In the genomic region with DNA sequence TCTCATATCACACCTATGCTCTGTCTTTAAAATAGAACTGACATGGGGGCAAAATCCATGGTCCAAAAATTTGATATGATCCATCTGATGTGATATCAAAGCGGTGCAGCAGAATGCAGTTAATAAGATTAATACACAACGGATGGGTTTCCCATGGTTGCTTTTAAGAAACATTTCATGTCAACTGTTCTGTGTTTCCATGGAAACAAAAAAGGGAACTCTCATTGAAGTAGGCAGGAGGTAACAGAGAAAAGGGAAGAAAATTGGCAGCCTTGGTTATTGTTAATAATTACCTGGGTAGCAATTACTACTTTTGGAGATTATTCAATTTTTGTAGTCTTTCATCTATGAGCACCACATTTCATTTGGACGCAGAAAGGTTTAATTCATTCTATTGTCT, we compare ENCODE assay signal across 23 mouse cellular contexts.
DNase-seq lines count a peak whose midpoint lies in the region; ATAC-seq and TF ChIP-seq lines count a peak whose summit lies in the region.
"Had no signal": no experiment of that assay in that cellular context is flagged by ENCODE, and none has a peak within 500 bp of the region (broad histone marks: within the 10 kb centered on the region; RNA-seq: fewer than 3 reads in every experiment).

No protein-coding gene starts in this region.

- no peak overlapping the region for H3K4me3 ChIP-seq in hindbrain, postnatal 0 days (ENCODE audit: low read length)
- H3K4me3 ChIP-seq in hindbrain, embryonic 10.5 days, result no peak overlapping the region
- H3K4me3 ChIP-seq in midbrain, embryonic 14.5 days (replicated peaks; ENCODE audit: low read depth, low read length), result no peak overlapping the region
- no peak overlapping the region for H3K4me3 ChIP-seq in midbrain, embryonic 10.5 days
- H3K4me3 ChIP-seq: embryonic facial prominence, embryonic 13.5 days; forebrain, embryonic 13.5 days; heart, adult 2 months; heart, embryonic 15.5 days; hindbrain, embryonic 15.5 days had no signal

- H3K4me1 ChIP-seq in hindbrain, postnatal 0 days (ENCODE audit: insufficient read depth, low read length), result no peaks in the 10 kb centered on the region
- H3K4me1 ChIP-seq in hindbrain, embryonic 10.5 days (replicated peaks), result no peaks in the 10 kb centered on the region
- H3K4me1 ChIP-seq in midbrain, embryonic 14.5 days (ENCODE audit: control insufficient read depth, insufficient read depth, low read length), result no peaks in the 10 kb centered on the region
- H3K4me1 ChIP-seq in midbrain, embryonic 10.5 days, result peaks cover 2% of the 10 kb centered on the region; the same call in 1 of the 2 replicates
- H3K4me1 ChIP-seq: forebrain, embryonic 13.5 days; hindbrain, embryonic 15.5 days had no signal

- DNase-seq in hindbrain, postnatal 0 days (ENCODE audit: low spot score), result peak; percentile 44
- no peak for DNase-seq in hindbrain, embryonic 10.5 days (ENCODE audit: low spot score)
- DNase-seq in midbrain, embryonic 14.5 days, result peak; percentile 49
- no peak for DNase-seq in midbrain, embryonic 10.5 days (ENCODE audit: low spot score)
- no peak for DNase-seq in layer of hippocampus, postnatal 36 days
- DNase-seq: adrenal gland, postnatal 36 days; cerebellum, adult 11 months; cerebellum, adult 8-10 months; cerebellum, postnatal 14 days; gastrocnemius, postnatal 10 days; heart, adult 2 months; heart, postnatal 14 days had no signal

- no peaks in the 10 kb centered on the region for H3K27me3 ChIP-seq in hindbrain, postnatal 0 days (ENCODE audit: insufficient read depth, low read length)
- H3K27me3 ChIP-seq in hindbrain, embryonic 10.5 days (ENCODE audit: insufficient read depth, poor library complexity, severe bottlenecking), result no peaks in the 10 kb centered on the region
- no peaks in the 10 kb centered on the region for H3K27me3 ChIP-seq in midbrain, embryonic 14.5 days (ENCODE audit: control insufficient read depth, insufficient read depth, low read length)
- no peaks in the 10 kb centered on the region for H3K27me3 ChIP-seq in midbrain, embryonic 10.5 days (ENCODE audit: low read depth, poor library complexity, severe bottlenecking)
- H3K27me3 ChIP-seq: CH12.LX; embryonic facial prominence, embryonic 13.5 days; forebrain, embryonic 13.5 days; heart, embryonic 15.5 days; hindbrain, embryonic 15.5 days had no signal

- ATAC-seq in hindbrain, postnatal 0 days, result no peak
- ATAC-seq in midbrain, embryonic 14.5 days (ENCODE audit: low FRiP score, low TSS enrichment), result no peak
- ATAC-seq in common myeloid progenitor, adult 5-6 weeks (replicated peaks; ENCODE audit: low read depth, poor library complexity, severe bottlenecking), result peak; percentile 50
- peak; percentile 50 for ATAC-seq in megakaryocyte progenitor cell, adult 5-6 weeks (replicated peaks; ENCODE audit: poor library complexity)
- ATAC-seq: activated CD4-positive, CD25-positive, alpha-beta regulatory T cell, adult 4 months; forebrain, embryonic 13.5 days; inflammation-experienced regulatory T-cells, adult 6 months; Patski had no signal

- 46% methylated on average over 3 of the region's 3 CpGs for WGBS in hindbrain, postnatal 0 days
- WGBS in hindbrain, embryonic 10.5 days, result 90% methylated on average over 3 of the region's 3 CpGs
- 55% methylated on average over 3 of the region's 3 CpGs for WGBS in midbrain, embryonic 14.5 days
- WGBS in midbrain, embryonic 10.5 days, result 84% methylated on average over 3 of the region's 3 CpGs

- no peak overlapping the region for H3K9ac ChIP-seq in hindbrain, postnatal 0 days (replicated peaks; ENCODE audit: low read length)
- H3K9ac ChIP-seq in midbrain, embryonic 14.5 days (replicated peaks; ENCODE audit: low read length), result no peak overlapping the region
- H3K9ac ChIP-seq: embryonic facial prominence, embryonic 13.5 days; forebrain, embryonic 13.5 days; heart, embryonic 15.5 days; hindbrain, embryonic 15.5 days had no signal

- no peaks in the 10 kb centered on the region for H3K9me3 ChIP-seq in hindbrain, postnatal 0 days (ENCODE audit: low read length)
- no peaks in the 10 kb centered on the region for H3K9me3 ChIP-seq in hindbrain, embryonic 10.5 days
- no peaks in the 10 kb centered on the region for H3K9me3 ChIP-seq in midbrain, embryonic 14.5 days (ENCODE audit: control insufficient read depth, low read length)
- H3K9me3 ChIP-seq in midbrain, embryonic 10.5 days (replicated peaks), result no peaks in the 10 kb centered on the region
- H3K9me3 ChIP-seq: embryonic facial prominence, embryonic 13.5 days; forebrain, embryonic 13.5 days; heart, embryonic 15.5 days; hindbrain, embryonic 15.5 days had no signal

- TF ChIP-seq CTCF in hindbrain, postnatal 0 days (IDR thresholded peaks at IDR 0.05; ENCODE audit: low read depth), result no peak

- no peak overlapping the region for H3K27ac ChIP-seq in hindbrain, postnatal 0 days
- no peak overlapping the region for H3K27ac ChIP-seq in hindbrain, embryonic 10.5 days
- H3K27ac ChIP-seq in midbrain, embryonic 14.5 days (replicated peaks; ENCODE audit: low read depth, low read length), result no peak overlapping the region
- no peak overlapping the region for H3K27ac ChIP-seq in midbrain, embryonic 10.5 days (replicated peaks)
- H3K27ac ChIP-seq: embryonic facial prominence, embryonic 13.5 days; forebrain, embryonic 13.5 days; heart, adult 2 months; heart, embryonic 15.5 days; hindbrain, embryonic 15.5 days had no signal

- no peak overlapping the region for H3K4me2 ChIP-seq in hindbrain, postnatal 0 days (ENCODE audit: low read depth, low read length)
- no peak overlapping the region for H3K4me2 ChIP-seq in midbrain, embryonic 14.5 days (ENCODE audit: low read length)
- H3K4me2 ChIP-seq: embryonic facial prominence, embryonic 13.5 days; forebrain, embryonic 13.5 days; heart, embryonic 11.5 days; heart, embryonic 15.5 days; hindbrain, embryonic 15.5 days had no signal

- H3K36me3 ChIP-seq in hindbrain, postnatal 0 days (ENCODE audit: insufficient read depth, low read length), result no peaks in the 10 kb centered on the region
- H3K36me3 ChIP-seq in hindbrain, embryonic 10.5 days, result no peaks in the 10 kb centered on the region
- no peaks in the 10 kb centered on the region for H3K36me3 ChIP-seq in midbrain, embryonic 14.5 days (ENCODE audit: control insufficient read depth, insufficient read depth, low read length)
- no peaks in the 10 kb centered on the region for H3K36me3 ChIP-seq in midbrain, embryonic 10.5 days
- H3K36me3 ChIP-seq: embryonic facial prominence, embryonic 13.5 days; heart, embryonic 15.5 days; hindbrain, embryonic 15.5 days had no signal

Comparison
In these comparisons a context has a peak if more than half of its experiments do, and no peak if none do; other contexts are left out.
1. DNase-seq: peak in hindbrain, postnatal 0 days (single experiment) and midbrain, embryonic 14.5 days (single experiment); none in hindbrain, embryonic 10.5 days (single experiment), midbrain, embryonic 10.5 days (single experiment) and layer of hippocampus, postnatal 36 days (0 of 2).
2. ATAC-seq: peak in common myeloid progenitor, adult 5-6 weeks (single experiment) and megakaryocyte progenitor cell, adult 5-6 weeks (single experiment); none in hindbrain, postnatal 0 days (single experiment) and midbrain, embryonic 14.5 days (single experiment).